Mouse (Mus musculus) limb, embryonic 15.5 days (tissue): ENCODE data around the gene Hnrnph3. TPM values are rescaled to one million over a fixed set of nuclear protein-coding genes. Genes with fewer than 3 reads are reported as not detected.

Source experiments
- ATAC-seq: fragments of 200-750 bp; cut with Nextera tagmentation; 2 replicates; pipeline ENCODE4 v1.8.0; 2017; ENCODE audit warnings: low read depth, moderate TSS enrichment; ENCODE audit not compliant: insufficient number of reproducible peaks, low FRiP score, low TSS enrichment
- H3K27ac ChIP-seq: fragments of 300-500 bp; sonication (generic); 2 replicates; pipeline ENCODE4 v1.5.1; 2015; ENCODE audit warnings: moderate library complexity, mild to moderate bottlenecking, inconsistent platforms
- H3K27me3 ChIP-seq: fragments of 300-500 bp; sonication (generic); 2 replicates; pipeline ENCODE4 v1.6.1; 2015; ENCODE audit warnings: inconsistent platforms
- H3K36me3 ChIP-seq: fragments of 300-500 bp; sonication (generic); 2 replicates; pipeline ENCODE4 v1.6.1; 2015; ENCODE audit warnings: inconsistent platforms
- H3K4me1 ChIP-seq: fragments of 300-500 bp; sonication (generic); 2 replicates; pipeline ENCODE4 v1.6.1; 2015; ENCODE audit warnings: inconsistent platforms
- H3K4me2 ChIP-seq: fragments of 300-500 bp; sonication (generic); 2 replicates; pipeline ENCODE4 v1.6.1; 2015; ENCODE audit warnings: mild to moderate bottlenecking, inconsistent platforms
- H3K4me3 ChIP-seq: fragments of 300-500 bp; sonication (generic); 2 replicates; pipeline ENCODE4 v1.5.1; 2015; ENCODE audit warnings: mild to moderate bottlenecking, inconsistent platforms
- H3K9ac ChIP-seq: fragments of 300-500 bp; sonication (generic); 2 replicates; pipeline ENCODE4 v1.6.1; 2015; ENCODE audit warnings: inconsistent platforms
- H3K9me3 ChIP-seq: fragments of 300-500 bp; sonication (generic); 2 replicates; pipeline ENCODE4 v1.6.1; 2016; ENCODE audit warnings: inconsistent platforms
- WGBS: fragments of 180-500 bp; shearing (Covaris S2); methylation state at CpG from one replicate; pipeline ENCODE4 v1.1.7; 2015; 5-methylcytosine and 5-hydroxymethylcytosine counted together
- polyA plus RNA-seq: library from polyadenylated mRNA; unstranded; fragments of >200 nt; fragmentation: Nextera tagmentation; extraction: Ambion mirVana; gene quantifications from 2 replicates; pipeline ENCODE4 v1.2.1, GENCODE M21; 2015

Hnrnph3 gene
- polyA plus RNA-seq, 1 experiment from 2014 or later, result 90.8 TPM

DNA sequence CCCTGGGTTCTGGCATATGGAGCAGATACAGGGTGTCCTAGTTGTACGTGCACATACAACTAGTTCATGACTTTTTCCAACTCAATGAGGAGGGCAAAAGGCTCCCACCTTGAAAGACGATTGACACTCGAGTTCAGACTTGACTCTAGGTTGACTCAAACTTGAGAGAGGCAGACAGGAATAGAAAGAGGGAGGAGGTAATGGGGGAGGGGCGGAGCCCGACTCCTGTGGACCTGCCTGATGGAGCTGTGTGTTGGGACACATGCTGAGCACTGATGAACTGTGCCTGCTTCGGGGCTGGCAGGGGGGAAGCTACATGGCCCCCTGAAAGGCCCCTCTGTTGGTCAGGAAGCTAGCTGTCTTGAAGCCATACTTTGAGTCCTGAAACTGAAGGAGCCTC lies 29.0 kb upstream of the Hnrnph3 start:
- H3K27me3 ChIP-seq, result no peaks in the 10 kb centered on the region
- ATAC-seq, result no peak
- H3K4me2 ChIP-seq, result no peak overlapping the region
- WGBS, result 60% methylated on average over 6 of the region's 6 CpGs
- H3K36me3 ChIP-seq, result no peaks in the 10 kb centered on the region
- H3K9ac ChIP-seq, result no peak overlapping the region
- no peaks in the 10 kb centered on the region for H3K9me3 ChIP-seq
- 0 out of 2 replicates have a peak, but pooled peaks cover 3% of the 10 kb centered on the region for H3K4me1 ChIP-seq
- no peak overlapping the region for H3K4me3 ChIP-seq
- no peak overlapping the region for H3K27ac ChIP-seq

DNA sequence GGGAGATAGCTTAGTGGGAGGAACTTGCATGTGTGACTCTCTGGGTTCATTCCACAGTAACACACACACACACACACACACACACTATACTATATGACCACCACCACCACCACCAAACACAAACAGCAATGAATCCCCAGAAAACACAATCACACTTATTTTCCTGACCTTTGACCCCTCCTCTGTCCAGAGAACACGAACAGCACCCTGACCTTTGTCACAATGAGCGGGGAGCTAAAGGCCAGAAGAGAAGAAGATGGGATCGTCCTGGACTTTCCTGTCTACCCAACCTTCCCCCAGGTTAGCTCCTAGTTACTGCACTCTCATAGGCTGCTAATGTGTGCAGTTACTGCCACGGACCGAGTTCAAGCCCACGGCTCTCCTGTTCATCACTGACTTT lies 28.0 kb upstream of the Hnrnph3 start:
- Histone ChIP-seq H3K9me3 (no peaks in the 10 kb centered on the region), H3K4me1 (0 out of 2 replicates have a peak, but pooled peaks cover 3% of the 10 kb centered on the region), H3K36me3 (no peaks in the 10 kb centered on the region), H3K27me3 (no peaks in the 10 kb centered on the region), H3K4me3 (no peak overlapping the region), H3K27ac (no peak overlapping the region), H3K4me2 (no peak overlapping the region), H3K9ac (no peak overlapping the region)
- 81% methylated on average over 6 of the region's 6 CpGs for WGBS
- ATAC-seq, result no peak

- ATAC-seq, result no peak
- H3K4me1 ChIP-seq, result no peaks in the 10 kb centered on the region
- 78% methylated on average over 7 of the region's 7 CpGs for WGBS
- H3K27ac ChIP-seq, result no peak overlapping the region
- H3K9ac ChIP-seq, result no peak overlapping the region
- H3K36me3 ChIP-seq, result no peaks in the 10 kb centered on the region
- H3K27me3 ChIP-seq, result no peaks in the 10 kb centered on the region
- no peak overlapping the region for H3K4me2 ChIP-seq
- no peaks in the 10 kb centered on the region for H3K9me3 ChIP-seq
- no peak overlapping the region for H3K4me3 ChIP-seq
Measured at GRCm38 (mm10) chr10:63051267-63051666, 27.2 kb upstream of the Hnrnph3 start.

- Histone ChIP-seq H3K4me3 (no peak overlapping the region), H3K4me2 (no peak overlapping the region), H3K27ac (no peak overlapping the region), H3K36me3 (no peaks in the 10 kb centered on the region), H3K4me1 (no peaks in the 10 kb centered on the region), H3K9me3 (no peaks in the 10 kb centered on the region), H3K27me3 (no peaks in the 10 kb centered on the region), H3K9ac (no peak overlapping the region)
- ATAC-seq, result no peak
- 96% methylated on average over 2 of the region's 2 CpGs for WGBS
Measured at GRCm38 (mm10) chr10:63049106-63049505, 25.1 kb upstream of the Hnrnph3 start.

- Histone ChIP-seq H3K4me1 (no peaks in the 10 kb centered on the region), H3K27me3 (no peaks in the 10 kb centered on the region), H3K9me3 (no peaks in the 10 kb centered on the region), H3K27ac (no peak overlapping the region), H3K36me3 (no peaks in the 10 kb centered on the region), H3K4me3 (no peak overlapping the region), H3K9ac (no peak overlapping the region), H3K4me2 (no peak overlapping the region)
- no peak for ATAC-seq
- WGBS, result 82% methylated on average over 8 of the region's 8 CpGs
Measured at GRCm38 (mm10) chr10:63047751-63048150, 23.7 kb upstream of the Hnrnph3 start.

- Histone ChIP-seq H3K9ac (no peak overlapping the region), H3K9me3 (no peaks in the 10 kb centered on the region), H3K4me1 (no peaks in the 10 kb centered on the region), H3K27ac (no peak overlapping the region), H3K36me3 (no peaks in the 10 kb centered on the region), H3K4me2 (no peak overlapping the region), H3K27me3 (no peaks in the 10 kb centered on the region), H3K4me3 (no peak overlapping the region)
- no peak for ATAC-seq
- WGBS, result 63% methylated on average over 3 of the region's 3 CpGs
Measured at GRCm38 (mm10) chr10:63043154-63043553, 19.1 kb upstream of the Hnrnph3 start.

- H3K9ac ChIP-seq, result no peak overlapping the region
- H3K9me3 ChIP-seq, result no peaks in the 10 kb centered on the region
- no peaks in the 10 kb centered on the region for H3K4me1 ChIP-seq
- H3K4me2 ChIP-seq, result no peak overlapping the region
- no peak overlapping the region for H3K27ac ChIP-seq
- WGBS, result 77% methylated on average over 5 of the region's 5 CpGs
- H3K4me3 ChIP-seq, result no peak overlapping the region
- no peak for ATAC-seq
- no peaks in the 10 kb centered on the region for H3K27me3 ChIP-seq
- H3K36me3 ChIP-seq, result no peaks in the 10 kb centered on the region
Measured at GRCm38 (mm10) chr10:63039867-63040628, 16.0 kb upstream of the Hnrnph3 start.

- no peak overlapping the region for H3K27ac ChIP-seq
- no peak for ATAC-seq
- 65% methylated on average over 14 of the region's 14 CpGs for WGBS
Measured at GRCm38 (mm10) chr10:63038571-63039320, 14.7 kb upstream of the Hnrnph3 start.

GRCm38 (mm10) chr10:63032956-63033355 lies 8.9 kb upstream of the Hnrnph3 start:
- no peak for ATAC-seq
- Histone ChIP-seq H3K4me3 (no peak overlapping the region), H3K9ac (no peak overlapping the region), H3K36me3 (no peaks in the 10 kb centered on the region), H3K27me3 (no peaks in the 10 kb centered on the region), H3K4me1 (no peaks in the 10 kb centered on the region), H3K9me3 (no peaks in the 10 kb centered on the region), H3K4me2 (no peak overlapping the region), H3K27ac (no peak overlapping the region)
- WGBS, result 71% methylated on average over 3 of the region's 3 CpGs

More at GRCm38 (mm10) chr10:63038571-63039320, 14.7 kb upstream of the Hnrnph3 start:
- no peaks in the 10 kb centered on the region for H3K27me3 ChIP-seq
- H3K9me3 ChIP-seq, result no peaks in the 10 kb centered on the region
- no peak overlapping the region for H3K4me2 ChIP-seq
- H3K4me1 ChIP-seq, result no peaks in the 10 kb centered on the region
- H3K9ac ChIP-seq, result no peak overlapping the region
- H3K36me3 ChIP-seq, result no peaks in the 10 kb centered on the region
- H3K4me3 ChIP-seq, result no peak overlapping the region

DNA sequence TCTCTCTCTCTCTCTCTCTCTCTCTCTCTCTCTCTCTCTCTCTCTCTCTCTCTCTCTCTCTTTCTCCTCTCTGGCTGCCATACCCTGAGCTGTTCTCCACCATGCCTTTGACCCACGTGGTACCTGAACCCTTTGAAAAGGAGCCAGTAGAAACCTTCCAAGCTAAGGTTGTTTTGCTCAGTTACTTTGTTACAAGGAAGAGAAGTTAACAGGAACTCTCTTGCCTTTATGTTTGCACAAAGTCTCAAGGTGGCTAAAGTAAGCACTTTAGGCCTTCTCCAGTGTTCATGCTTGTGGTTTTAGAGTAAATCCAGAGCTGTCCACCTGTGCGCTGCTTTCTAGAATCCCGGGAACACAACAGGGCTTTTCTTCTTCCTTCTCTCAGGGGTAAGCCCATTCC lies 8.2 kb upstream of the Hnrnph3 start:
- 80% methylated on average over 3 of the region's 3 CpGs for WGBS
- no peaks in the 10 kb centered on the region for H3K36me3 ChIP-seq
- no peak overlapping the region for H3K27ac ChIP-seq
- H3K27me3 ChIP-seq, result no peaks in the 10 kb centered on the region
- H3K4me1 ChIP-seq, result no peaks in the 10 kb centered on the region
- H3K4me2 ChIP-seq, result no peak overlapping the region
- no peak for ATAC-seq
- no peaks in the 10 kb centered on the region for H3K9me3 ChIP-seq
- no peak overlapping the region for H3K9ac ChIP-seq
- no peak overlapping the region for H3K4me3 ChIP-seq

GRCm38 (mm10) chr10:63028396-63028795 lies 4.4 kb upstream of the Hnrnph3 start:
- Histone ChIP-seq H3K4me3 (no peak overlapping the region), H3K27me3 (no peaks in the 10 kb centered on the region), H3K9ac (no peak overlapping the region), H3K9me3 (no peaks in the 10 kb centered on the region), H3K36me3 (no peaks in the 10 kb centered on the region), H3K27ac (no peak overlapping the region), H3K4me1 (peaks cover 10% of the 10 kb centered on the region), H3K4me2 (no peak overlapping the region)
- 66% methylated on average over 4 of the region's 4 CpGs for WGBS
- no peak for ATAC-seq

- no peaks in the 10 kb centered on the region for H3K9me3 ChIP-seq
- no peak overlapping the region for H3K4me2 ChIP-seq
- no peaks in the 10 kb centered on the region for H3K27me3 ChIP-seq
- H3K9ac ChIP-seq, result no peak overlapping the region
- peaks cover 10% of the 10 kb centered on the region for H3K4me1 ChIP-seq
- no peak overlapping the region for H3K27ac ChIP-seq
- WGBS, result 91% methylated on average over 10 of the region's 10 CpGs
- no peaks in the 10 kb centered on the region for H3K36me3 ChIP-seq
- ATAC-seq, result no peak
- H3K4me3 ChIP-seq, result no peak overlapping the region
Measured at GRCm38 (mm10) chr10:63027376-63028161, 3.6 kb upstream of the Hnrnph3 start.
